Mouse (Mus musculus): Measurements from ENCODE around the gene Zfp52.

The Zfp52 gene
- long read RNA-seq, experiment 1, partial matches to known transcripts = 2 of 14 reads
- long read RNA-seq, experiment 1, other reads (novel, unspliced or antisense) = 8 of 14 reads
- long read RNA-seq, experiment 2, partial matches to known transcripts = 2 of 7 reads
- long read RNA-seq, experiment 2, other reads (novel, unspliced or antisense) = 2 of 7 reads

DNA sequence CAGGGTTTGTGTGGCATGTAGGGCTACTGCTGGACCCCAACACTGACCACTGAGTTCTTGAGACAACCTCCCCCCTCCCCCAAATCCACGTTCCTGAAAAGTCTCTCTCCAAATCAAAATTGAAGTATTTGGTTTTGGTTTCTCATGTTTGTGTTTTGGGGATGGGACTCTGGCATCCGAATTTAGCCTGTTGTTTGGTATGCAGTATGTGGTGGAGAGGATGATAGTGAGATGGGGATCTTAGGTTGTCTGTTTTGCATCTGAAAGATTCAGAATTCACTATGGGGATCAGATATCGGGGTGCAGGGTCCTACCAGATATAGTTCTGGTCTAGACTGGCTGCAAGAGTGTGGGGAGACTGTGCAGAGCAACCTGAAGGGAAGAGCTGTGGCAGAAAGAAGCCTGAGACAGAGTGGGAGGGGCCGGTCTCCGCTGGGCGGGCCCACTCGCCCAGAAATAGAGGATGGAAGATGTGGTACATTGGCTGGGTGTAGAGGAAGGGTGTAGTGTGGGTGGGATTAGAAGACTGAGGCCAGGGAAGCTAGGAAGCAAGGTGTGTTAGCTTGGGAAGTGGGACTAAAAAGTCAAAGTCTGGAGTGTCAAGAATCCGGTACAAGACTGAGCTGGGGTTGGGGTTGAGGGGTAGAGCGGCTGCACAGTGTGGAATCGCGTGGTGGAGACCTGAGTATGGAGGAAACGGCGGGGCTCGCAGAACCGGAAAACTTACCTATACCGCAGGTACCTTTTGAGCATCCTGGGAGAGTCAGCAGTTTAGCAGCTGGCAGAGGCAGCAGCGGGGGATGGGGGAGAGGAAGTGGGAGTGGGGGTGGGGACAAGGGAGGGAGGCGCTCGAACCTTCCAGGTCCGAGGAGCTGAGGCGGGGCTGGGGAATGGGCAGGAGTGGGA is at the start of gene Zfp52:
Gene Zfp52, plus strand, starts transcription at position 444 of the 906 bp plus-strand sequence.
- intact Hi-C loops (cut with DNase I) = no loop called here

GRCm38 (mm10) chr17:21488760-21489499 is 46.4 kb upstream of the Zfp52 start, which contains the start of gene Zfp53:
Zfp53 (plus strand) TSS chr17:21488998.
- intact Hi-C loops (cut with DNase I) = no loop called here

DNA sequence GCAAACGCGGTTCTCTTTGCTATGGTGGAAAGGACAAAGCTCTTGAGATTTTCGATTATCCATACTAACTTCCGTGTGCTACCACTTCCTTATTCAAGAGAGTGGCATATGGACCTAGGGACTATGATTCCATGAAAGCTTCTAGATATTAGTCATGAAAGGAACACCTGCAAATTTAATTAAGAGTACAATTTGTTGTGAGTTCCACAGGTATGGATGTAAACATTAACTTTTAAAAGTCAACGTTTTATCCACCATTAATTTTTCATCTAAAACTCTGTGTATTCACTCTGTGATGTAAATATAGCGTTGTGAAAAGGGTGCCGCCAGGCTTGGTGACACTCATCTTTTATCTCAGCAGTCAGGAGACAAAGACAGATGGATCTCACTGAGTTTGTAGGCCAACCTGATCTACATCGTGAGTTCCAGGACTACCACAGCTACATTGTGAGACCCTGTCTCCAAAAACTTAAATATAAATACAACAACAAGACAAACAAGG is 45.8 kb upstream of the Zfp52 start:
- intact Hi-C loops (cut with DNase I) = no loop called here

GRCm38 (mm10) chr17:21501365-21501764 is 34.0 kb upstream of the Zfp52 start:
- intact Hi-C loops (cut with DNase I) = no loop called here

GRCm38 (mm10) chr17:21504524-21504923 is 30.8 kb upstream of the Zfp52 start:
- intact Hi-C loops (cut with DNase I) = no loop called here

DNA sequence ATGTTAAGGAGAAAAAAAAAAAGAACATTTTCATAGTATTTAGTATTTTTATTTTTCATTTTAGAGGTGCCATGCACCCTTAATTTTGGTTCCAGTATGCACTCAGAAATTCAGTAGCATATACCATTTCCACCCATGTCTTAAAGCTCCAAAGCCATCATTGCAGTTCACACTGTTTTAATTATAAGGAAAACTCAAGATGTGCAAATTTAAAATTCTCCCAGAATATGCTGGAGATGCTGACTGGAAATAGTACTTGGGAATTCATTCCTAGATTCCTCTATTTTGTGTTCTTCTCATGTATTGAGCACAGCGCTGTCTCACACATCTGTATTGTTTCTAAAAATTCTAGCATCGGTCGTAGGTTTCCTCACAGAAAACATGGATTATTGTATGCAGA is 29.1 kb upstream of the Zfp52 start:
- intact Hi-C loops (cut with DNase I) = no loop called here

- intact Hi-C loops (cut with DNase I) = no loop called here
These were observed 25.6 kb upstream of the Zfp52 start for GRCm38 (mm10) chr17:21509756-21510155.

DNA sequence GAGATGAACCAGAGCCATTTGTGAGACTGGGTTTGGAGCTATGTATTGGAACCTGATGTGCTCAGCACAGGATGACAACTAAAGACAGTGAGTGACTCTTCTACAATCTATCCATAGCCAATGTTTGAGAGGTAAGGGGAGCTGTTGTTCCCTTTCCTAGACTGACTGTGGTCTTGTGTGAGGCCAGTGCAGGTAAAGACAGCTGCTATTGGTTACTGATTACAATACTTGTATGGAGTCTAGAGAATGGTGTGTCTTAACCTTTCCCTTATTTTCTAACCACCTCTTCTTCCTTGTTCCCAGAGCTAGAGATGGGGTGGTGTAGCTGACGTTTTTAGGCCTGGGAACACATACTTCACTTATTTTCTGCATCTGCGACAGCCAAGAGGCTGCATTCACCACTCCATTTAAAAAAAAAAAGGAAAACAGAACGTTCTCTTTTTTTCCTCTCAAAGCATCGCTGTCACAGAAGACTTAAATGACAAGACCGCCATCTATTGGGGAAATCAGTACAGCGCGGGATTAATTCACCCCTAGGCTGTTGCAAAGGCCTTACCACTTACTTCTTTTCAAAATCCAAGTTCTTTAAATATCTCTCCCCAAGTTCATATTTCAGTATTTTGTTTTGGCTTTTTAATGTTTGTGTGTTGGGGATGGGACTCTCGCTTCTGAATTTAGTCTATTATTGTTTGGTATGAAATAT is 19.8 kb upstream of the Zfp52 start:
- intact Hi-C loops (cut with DNase I) = loop anchor here (5.0 kb wide), 2 partner anchors 93 to 243 kb away; partner anchors contain the start of gene Zfp54

- intact Hi-C loops (cut with DNase I) = loop anchor here (5.0 kb wide), 2 partner anchors 94 to 244 kb away; partner anchors contain the start of gene Zfp54
These were observed 18.9 kb upstream of the Zfp52 start for GRCm38 (mm10) chr17:21516201-21517129.

- intact Hi-C loops (cut with DNase I) = loop anchor here (5.0 kb wide), 2 partner anchors 95 to 245 kb away; partner anchors contain the start of gene Zfp54
These were observed 18.1 kb upstream of the Zfp52 start for GRCm38 (mm10) chr17:21517130-21517671.

DNA sequence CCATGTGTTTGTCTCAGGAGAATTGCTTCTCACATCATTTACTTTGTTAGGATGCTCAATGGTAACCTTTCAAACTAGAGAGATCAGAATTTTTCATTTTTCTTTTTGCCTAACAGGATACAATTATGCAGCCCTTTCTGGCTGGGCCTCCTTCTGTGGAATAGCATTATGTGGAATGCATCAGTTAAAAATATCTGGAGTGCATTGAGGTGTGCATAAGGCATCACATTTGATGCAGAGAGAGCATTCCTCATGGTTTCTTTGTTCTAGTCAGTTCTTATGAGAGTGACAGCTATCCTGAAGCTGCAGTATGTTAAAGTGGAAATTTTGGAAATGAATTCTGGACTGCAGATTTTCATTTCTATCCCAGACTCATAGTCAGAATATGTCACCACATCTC is 9.1 kb upstream of the Zfp52 start:
- intact Hi-C loops (cut with DNase I) = no loop called here

- intact Hi-C loops (cut with DNase I) = no loop called here
These were observed 4.6 kb upstream of the Zfp52 start for GRCm38 (mm10) chr17:21530645-21531330.

GRCm38 (mm10) chr17:21531621-21532020 is 3.7 kb upstream of the Zfp52 start:
- intact Hi-C loops (cut with DNase I) = no loop called here

- intact Hi-C loops (cut with DNase I) = no loop called here
These were observed 3.0 kb upstream of the Zfp52 start for GRCm38 (mm10) chr17:21532101-21532951.

- intact Hi-C loops (cut with DNase I) = no loop called here
These were observed 1.4 kb upstream of the Zfp52 start for GRCm38 (mm10) chr17:21533961-21534360.

- intact Hi-C loops (cut with DNase I) = no loop called here
These were observed 761 bp upstream of the Zfp52 start for GRCm38 (mm10) chr17:21534460-21535095.

DNA sequence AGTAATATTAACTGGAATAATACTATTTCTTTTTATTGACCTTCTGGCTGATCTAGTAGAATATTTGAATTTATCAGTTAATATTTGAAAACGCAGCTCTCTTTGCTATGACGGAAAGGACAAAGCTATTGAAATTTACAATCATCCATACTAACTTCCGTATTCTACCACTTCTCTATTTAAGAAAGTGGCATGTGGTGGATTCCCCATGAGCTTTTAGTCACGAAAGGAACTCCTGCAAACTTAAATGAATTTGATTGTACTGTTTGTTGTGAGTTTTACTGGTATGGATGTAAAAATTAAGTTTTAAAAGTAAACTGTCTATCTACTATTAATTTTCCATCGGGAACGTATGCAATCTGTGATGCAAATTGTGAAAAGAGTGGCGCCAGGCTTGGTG is 757 bp downstream of the Zfp52 start:
- intact Hi-C loops (cut with DNase I) = no loop called here
